Mouse (Mus musculus) heart, adult 2 months (tissue): ENCODE measurements around the gene Fhod1. TPM values are rescaled to one million over a fixed set of nuclear protein-coding genes. Genes with fewer than 3 reads are reported as not detected.

Experiments
- DNase-seq, 2 experiments: peaks; one replicate each; pipeline ENCODE4 v3.0.0; 2021
- H3K27ac ChIP-seq: fragments of 200-600 bp; 2 replicates; pipeline ENCODE4 v1.8.1; 2022
- H3K27me3 ChIP-seq: fragments of 200-500 bp; 2 replicates; pipeline ENCODE4 v1.6.1; 2012; ENCODE audit warnings: mild to moderate bottlenecking, low read length, inconsistent platforms, mixed read lengths; ENCODE audit not compliant: control insufficient read depth, insufficient read depth
- H3K36me3 ChIP-seq: fragments of 200-500 bp; 2 replicates; pipeline ENCODE4 v1.6.1; 2012; ENCODE audit warnings: low read length, inconsistent platforms; ENCODE audit not compliant: control insufficient read depth, insufficient read depth
- H3K4me1 ChIP-seq: fragments of 200-500 bp; 2 replicates; pipeline ENCODE4 v1.6.1; 2011; ENCODE audit warnings: low read length; ENCODE audit not compliant: control insufficient read depth, insufficient read depth
- H3K4me3 ChIP-seq: fragments of 200-600 bp; 2 replicates; pipeline ENCODE4 v1.8.1; 2022
- H3K79me2 ChIP-seq: fragments of 200-500 bp; replicated peaks from 2 replicates; pipeline ENCODE4 v1.6.1; 2012; ENCODE audit warnings: mild to moderate bottlenecking, inconsistent platforms, low read length, moderate library complexity, mixed read lengths; ENCODE audit not compliant: control insufficient read depth, insufficient read depth
- H3K9ac ChIP-seq: fragments of 200-500 bp; 2 replicates; pipeline ENCODE4 v1.6.1; 2012; ENCODE audit warnings: low read depth, mild to moderate bottlenecking, control low read depth, inconsistent platforms, low read length, mixed read lengths
- CTCF ChIP-seq: fragments of 200-600 bp; IDR thresholded peaks from 2 replicates; pipeline ENCODE4 v1.8.1; 2022; ENCODE audit warnings: antibody characterized with exemption, mild to moderate bottlenecking, moderate library complexity
- EP300 ChIP-seq: fragments of 200-500 bp; IDR thresholded peaks from 2 replicates; pipeline ENCODE4 v1.6.1; 2011; ENCODE audit warnings: low read depth, low read length, control low read depth; ENCODE audit not compliant: insufficient read depth
- POLR2A ChIP-seq: fragments of 200-500 bp; IDR thresholded peaks from 2 replicates; pipeline ENCODE4 v1.6.1; 2011; ENCODE audit warnings: mild to moderate bottlenecking, low read depth, low read length, control low read depth; ENCODE audit not compliant: insufficient read depth
- WGBS: fragments of 180-500 bp; shearing (Covaris S2); methylation state at CpG from one replicate; pipeline ENCODE4 v1.1.7; 2018; 5-methylcytosine and 5-hydroxymethylcytosine counted together
- intact Hi-C: fragments of 180-260 bp; cut with DNase I; formaldehyde crosslinking; loops from one replicate; pipeline ENCODE4 v1.15.1; 2025
- polyA plus RNA-seq: library from polyadenylated mRNA; depleted of rRNA; stranded (reverse); fragments of >200 nt; gene quantifications from 2 replicates; pipeline ENCODE4 v1.2.3, GENCODE M21; 2012
- total RNA-seq, 2 experiments: library from RNA; stranded (reverse); gene quantifications; 2 replicates each; pipeline ENCODE4 v1.2.3; 2021

Gene Fhod1
- total and polyA plus RNA-seq, 3 experiments: 4.4 to 14.2 (median 6.9) TPM

- H3K4me3 ChIP-seq: no peak overlapping the region
- no peak overlapping the region for H3K9ac ChIP-seq
- peak overlapping the region; percentile 12 for H3K27ac ChIP-seq
- H3K27me3 ChIP-seq: no peaks in the 10 kb centered on the region
- 93% methylated on average over 4 of the region's 4 CpGs for WGBS
- H3K36me3 ChIP-seq: no peaks in the 10 kb centered on the region; the same call in 1 of the 2 replicates
- intact Hi-C loops: no loop called here
- TF ChIP-seq CTCF (no peak), EP300 (no peak), POLR2A (no peak)
- DNase-seq: no peak
- H3K79me2 ChIP-seq: no peaks in the 10 kb centered on the region
- peaks cover 8% of the 10 kb centered on the region for H3K4me1 ChIP-seq
These were observed 6.8 kb upstream of the Fhod1 start for GRCm38 (mm10) chr8:105354549-105354948.

DNA sequence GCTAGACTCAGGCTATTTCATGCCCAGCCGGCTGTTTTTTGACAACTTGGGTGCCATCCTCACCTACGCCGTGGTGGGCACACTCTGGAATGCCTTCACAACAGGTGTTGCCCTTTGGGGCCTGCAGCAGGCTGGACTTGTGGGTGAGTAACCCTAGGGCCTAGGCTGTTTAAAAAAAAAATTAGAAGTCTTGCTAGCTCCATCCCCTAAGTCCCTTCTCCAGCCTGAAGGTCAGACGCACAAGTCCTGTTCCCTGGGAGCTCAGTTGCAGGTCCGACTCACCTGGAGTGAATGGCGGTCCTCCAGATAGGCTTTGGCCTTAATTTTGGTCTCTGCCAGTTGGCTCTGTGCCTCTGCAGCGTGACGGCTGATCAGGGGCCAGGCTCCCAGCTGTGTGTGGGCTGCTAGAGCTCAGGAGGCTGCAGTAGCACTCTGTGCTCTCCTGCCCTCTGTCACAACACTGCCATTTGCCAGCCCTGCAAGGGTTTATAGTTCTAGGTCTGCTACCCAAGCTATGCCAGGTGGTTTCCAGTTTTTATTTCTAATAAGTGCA, 5.9 kb upstream of the Fhod1 start:
- H3K27me3 ChIP-seq: peaks cover 1% of the 10 kb centered on the region; the same call in 1 of the 2 replicates
- peaks cover 8% of the 10 kb centered on the region for H3K4me1 ChIP-seq
- H3K4me3 ChIP-seq: no peak overlapping the region
- no peak overlapping the region for H3K27ac ChIP-seq
- intact Hi-C loops: no loop called here
- DNase-seq: no peak
- WGBS: 69% methylated on average over 8 of the region's 8 CpGs
- H3K36me3 ChIP-seq: no peaks in the 10 kb centered on the region; the same call in 1 of the 2 replicates
- TF ChIP-seq CTCF (no peak), POLR2A (no peak), EP300 (no peak)
- H3K9ac ChIP-seq: no peak overlapping the region
- H3K79me2 ChIP-seq: no peaks in the 10 kb centered on the region

DNA sequence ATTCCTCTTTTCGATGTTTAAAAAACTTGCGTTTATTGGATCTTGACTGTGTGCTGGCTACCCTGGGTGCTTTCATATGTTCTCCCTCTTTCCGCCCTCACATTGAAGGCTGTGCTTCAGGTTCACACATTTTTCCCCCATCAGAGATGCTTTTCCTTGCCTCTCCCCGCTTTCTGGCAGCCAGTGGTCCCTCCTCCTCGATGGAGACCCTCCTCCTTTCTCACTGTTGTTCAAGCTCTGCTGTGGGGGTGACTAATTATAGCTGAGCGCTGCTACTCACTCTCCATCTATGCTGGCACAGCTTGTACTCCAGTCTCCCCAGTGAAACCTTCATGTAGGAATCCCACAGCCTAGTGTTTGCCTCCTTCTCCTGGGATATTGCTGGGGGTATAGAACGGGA, 2.4 kb upstream of the Fhod1 start:
- intact Hi-C loops: no loop called here
- DNase-seq: no peak
- no peak for TF ChIP-seq EP300
- TF ChIP-seq POLR2A: no peak
- TF ChIP-seq CTCF: no peak
- WGBS: 59% methylated on average over 7 of the region's 7 CpGs
- Histone ChIP-seq H3K36me3 (no peaks in the 10 kb centered on the region; the same call in none of the 2 replicates), H3K4me3 (no peak overlapping the region), H3K27ac (no peak overlapping the region), H3K27me3 (peaks cover 1% of the 10 kb centered on the region; the same call in 1 of the 2 replicates), H3K79me2 (no peaks in the 10 kb centered on the region), H3K9ac (no peak overlapping the region), H3K4me1 (peaks cover 11% of the 10 kb centered on the region)

DNA sequence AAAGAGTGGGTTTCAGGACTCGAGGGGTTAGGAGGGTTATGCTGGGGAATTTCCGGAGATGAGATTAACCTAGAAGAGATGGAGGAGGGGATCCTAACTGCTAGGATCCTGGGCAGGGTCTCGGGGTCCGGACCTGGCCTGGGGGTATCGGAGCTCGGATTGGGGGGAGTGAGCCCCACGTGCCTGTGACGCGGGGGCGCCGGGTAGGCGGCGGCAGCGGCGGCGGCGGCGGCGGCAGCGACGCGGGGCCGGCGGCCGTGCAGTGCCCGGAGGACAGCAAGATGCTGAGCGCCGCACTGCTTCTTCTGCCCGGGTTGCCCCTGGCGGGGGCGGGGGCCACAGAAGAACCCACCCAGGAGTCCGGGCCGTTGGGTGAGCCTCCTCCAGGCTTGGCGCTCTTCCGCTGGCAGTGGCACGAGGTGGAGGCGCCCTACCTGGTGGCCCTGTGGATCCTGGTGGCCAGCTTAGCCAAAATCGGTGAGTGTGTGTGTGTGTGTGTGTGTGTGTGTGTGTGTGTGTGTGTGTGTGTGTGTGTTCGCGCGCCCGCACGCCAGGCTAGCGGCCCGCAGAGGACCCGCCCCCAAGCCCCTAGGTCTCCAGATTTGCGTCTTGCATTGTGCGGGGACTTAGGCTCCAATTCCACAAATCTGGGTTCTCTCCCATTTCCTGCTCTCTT, 1.5 kb upstream of the Fhod1 start:
- TF ChIP-seq CTCF: no peak
- intact Hi-C loops: no loop called here
- Histone ChIP-seq H3K27ac (no peak overlapping the region), H3K4me3 (peak overlapping the region; percentile 98), H3K79me2 (no peaks in the 10 kb centered on the region), H3K36me3 (no peaks in the 10 kb centered on the region; the same call in none of the 2 replicates), H3K9ac (peak overlapping the region; percentile 75), H3K4me1 (peaks cover 4% of the 10 kb centered on the region), H3K27me3 (peaks cover 1% of the 10 kb centered on the region; the same call in 1 of the 2 replicates)
- peak; percentile 42 to 50 for DNase-seq
- 3% methylated on average over 30 of the region's 48 CpGs for whole genome bisulfite sequencing

DNA sequence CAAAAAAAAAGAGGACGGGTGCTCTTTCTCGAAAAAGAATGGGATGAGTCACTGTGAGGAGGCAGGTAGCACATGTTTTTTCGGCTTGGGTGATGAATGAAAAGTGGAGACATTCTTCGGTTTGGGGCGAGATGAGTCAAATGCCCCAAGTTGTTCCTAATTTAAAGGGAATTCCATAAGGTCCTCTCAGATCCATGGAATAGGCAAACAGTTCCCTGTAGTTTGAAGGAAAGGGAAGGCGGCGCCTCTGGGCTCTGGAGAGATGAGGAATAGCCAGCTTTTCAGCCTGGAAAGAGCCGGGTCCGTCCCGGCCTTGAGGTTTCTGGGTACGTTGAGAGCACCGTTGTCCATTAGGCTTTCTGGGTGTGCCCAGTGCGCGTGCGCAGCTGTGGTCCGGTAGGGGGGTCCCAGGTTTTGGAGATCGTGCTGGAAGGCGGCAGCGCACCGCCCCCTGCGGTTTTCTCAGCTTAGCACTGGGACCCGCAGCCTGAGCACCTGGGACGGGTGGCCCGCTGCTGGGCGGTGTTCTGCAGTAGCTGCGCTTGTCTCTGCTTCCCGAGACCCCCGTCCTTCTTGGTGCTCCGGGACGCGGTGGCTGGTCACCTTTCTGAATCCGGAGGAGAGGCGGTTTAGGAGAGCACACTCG, 820 bp upstream of the Fhod1 start, which contains the start of gene Slc9a5:
Slc9a5 (plus strand) TSS at position 394 of the 646 bp plus-strand sequence.
- DNase-seq: peak; percentile 61 to 67
- H3K27ac ChIP-seq: peak within 1 kb of the TSS; percentile 81
- TF ChIP-seq EP300 (no peak), CTCF (peak; percentile 44)
- peak within 1 kb of the TSS; percentile 75 for H3K9ac ChIP-seq
- H3K4me1 ChIP-seq: peaks cover 4% of the 10 kb centered on the region
- peaks cover 1% of the 10 kb centered on the region; the same call in 1 of the 2 replicates for H3K27me3 ChIP-seq
- intact Hi-C loops: no loop called here
- H3K36me3 ChIP-seq: no peaks in the 10 kb centered on the region; the same call in 1 of the 2 replicates
- H3K4me3 ChIP-seq: peak within 1 kb of the TSS; percentile 98
- no peaks in the 10 kb centered on the region for H3K79me2 ChIP-seq
- under 1% methylated on average over 34 of the region's 34 CpGs for WGBS
